Mouse (Mus musculus): ENCODE results near the gene Acss2. TPM values are rescaled to one million over a fixed set of nuclear protein-coding genes. Genes with fewer than 3 reads are reported as not detected.

Acss2 gene
- polyA plus RNA-seq, 1 experiment from 2014 or later: 17.5 TPM

GRCm38 (mm10) chr2:155633731-155634130 lies 116.0 kb downstream of the Acss2 start:
- WGBS: 96% methylated on average over 9 of the region's 9 CpGs
- ATAC-seq (no peak), DNase-seq (ENCODE audit: low spot score) (no peak)
- Histone ChIP-seq H3K36me3 (ENCODE audit: control insufficient read depth, insufficient read depth, low read length) (peaks cover 78% of the 10 kb centered on the region), H3K9me3 (replicated peaks; ENCODE audit: control insufficient read depth, low read length) (no peaks in the 10 kb centered on the region), H3K4me2 (ENCODE audit: low read length) (no peak overlapping the region), H3K27ac (ENCODE audit: low read depth, low read length) (no peak overlapping the region), H3K4me1 (ENCODE audit: control insufficient read depth, insufficient read depth, low read length) (peaks cover 4% of the 10 kb centered on the region; the same call in 1 of the 2 replicates), H3K9ac (ENCODE audit: low read length) (no peak overlapping the region), H3K27me3 (replicated peaks; ENCODE audit: control insufficient read depth, insufficient read depth, low read length) (peaks cover 38% of the 10 kb centered on the region), H3K4me3 (ENCODE audit: low read depth, low read length) (no peak overlapping the region)

- Histone ChIP-seq H3K9ac (ENCODE audit: low read length) (no peak overlapping the region), H3K4me3 (ENCODE audit: low read depth, low read length) (no peak overlapping the region), H3K36me3 (ENCODE audit: control insufficient read depth, insufficient read depth, low read length) (peaks cover 85% of the 10 kb centered on the region), H3K27ac (ENCODE audit: low read depth, low read length) (no peak overlapping the region), H3K4me1 (ENCODE audit: control insufficient read depth, insufficient read depth, low read length) (peaks cover 1% of the 10 kb centered on the region; the same call in 1 of the 2 replicates), H3K27me3 (replicated peaks; ENCODE audit: control insufficient read depth, insufficient read depth, low read length) (peaks cover 32% of the 10 kb centered on the region), H3K4me2 (ENCODE audit: low read length) (no peak overlapping the region), H3K9me3 (replicated peaks; ENCODE audit: control insufficient read depth, low read length) (no peaks in the 10 kb centered on the region)
- DNase-seq (ENCODE audit: low spot score) (no peak), ATAC-seq (no peak)
- WGBS: 93% methylated on average over 8 of the region's 8 CpGs
Measured at GRCm38 (mm10) chr2:155634562-155634961, 116.8 kb downstream of the Acss2 start.

MicroRNAs encoded within 50 kb of the gene (microRNA counts, 519-probe panel; counts per million panel counts)
- microRNA mmu-miR-499: not detected

Small RNAs within 50 kb of the gene (microRNA-seq; reads per million reads assigned to microRNA genes)
- 2.1 reads per million, percentile 12 among the genes with 10 or more reads in this experiment for gene Mir499

Other genes with a start within 250 kb of the Acss2 start
- gene Map1lc3a, start 241.7 kb upstream of the Acss2 start, polyA plus RNA-seq (2014; fragmentation: Nextera tagmentation; extraction: Ambion mirVana): 338 TPM in 2 replicates
- 63.6 and 70.8 TPM in 2 replicates for gene Pigu, start 160.5 kb upstream of the Acss2 start, polyA plus RNA-seq (2014; fragmentation: Nextera tagmentation; extraction: Ambion mirVana)
- 57.7 and 72.6 TPM in 2 replicates for gene Trp53inp2, start 136.9 kb upstream of the Acss2 start, polyA plus RNA-seq (2014; fragmentation: Nextera tagmentation; extraction: Ambion mirVana)
- gene Ncoa6, start 44.1 kb upstream of the Acss2 start, polyA plus RNA-seq (2014; fragmentation: Nextera tagmentation; extraction: Ambion mirVana): 29.9 and 30.8 TPM in 2 replicates
- gene Ggt7, start 289 bp downstream of the Acss2 start, polyA plus RNA-seq (2014; fragmentation: Nextera tagmentation; extraction: Ambion mirVana): 18.8 and 25.6 TPM in 2 replicates
- gene Gss, start 74.9 kb downstream of the Acss2 start, polyA plus RNA-seq (2014; fragmentation: Nextera tagmentation; extraction: Ambion mirVana): 14.6 and 17.0 TPM in 2 replicates
- 0.08 and 0.35 TPM in 2 replicates for gene Myh7b, start 93.3 kb downstream of the Acss2 start, polyA plus RNA-seq (2014; fragmentation: Nextera tagmentation; extraction: Ambion mirVana)
- 153 and 181 TPM in 2 replicates for gene Trpc4ap, start 174.4 kb downstream of the Acss2 start, polyA plus RNA-seq (2014; fragmentation: Nextera tagmentation; extraction: Ambion mirVana)
- gene Edem2, start 211.5 kb downstream of the Acss2 start, polyA plus RNA-seq (2014; fragmentation: Nextera tagmentation; extraction: Ambion mirVana): 39.9 TPM in 2 replicates
- not detected in 2 replicates for gene Gm17581, start 217.9 kb downstream of the Acss2 start, polyA plus RNA-seq (2014; fragmentation: Nextera tagmentation; extraction: Ambion mirVana)
- 2.2 and 4.3 TPM in 2 replicates for gene Procr, start 233.2 kb downstream of the Acss2 start, polyA plus RNA-seq (2014; fragmentation: Nextera tagmentation; extraction: Ambion mirVana)

Data from forebrain, embryonic 14.5 days (tissue).